Mouse (Mus musculus) kidney, adult 2 months (tissue): ENCODE results near the gene Ctsw. TPM values are rescaled to one million over a fixed set of nuclear protein-coding genes. Genes with fewer than 3 reads are reported as not detected.
A peak's percentile ranks its signal among the peaks of the same experiment; 100 is the strongest.

Experiments
- DNase-seq: peaks from one replicate; pipeline ENCODE4 v3.0.0; 2021
- H3K27ac ChIP-seq: fragments of 200-500 bp; 2 replicates; pipeline ENCODE4 v1.5.1; 2012; ENCODE audit warnings: low read depth, low read length, control low read depth, inconsistent platforms; ENCODE audit not compliant: insufficient read depth
- H3K27me3 ChIP-seq: fragments of 200-500 bp; replicated peaks from 2 replicates; pipeline ENCODE4 v1.6.1; 2012; ENCODE audit warnings: mild to moderate bottlenecking, moderate library complexity, low read length, inconsistent platforms; ENCODE audit not compliant: control insufficient read depth, insufficient read depth
- H3K36me3 ChIP-seq: fragments of 200-500 bp; 2 replicates; pipeline ENCODE4 v1.6.1; 2012; ENCODE audit warnings: mild to moderate bottlenecking, moderate library complexity, low read length, inconsistent platforms; ENCODE audit not compliant: control insufficient read depth, insufficient read depth
- H3K4me1 ChIP-seq: fragments of 200-500 bp; 2 replicates; pipeline ENCODE4 v1.6.1; 2011; ENCODE audit warnings: low read length; ENCODE audit not compliant: control insufficient read depth, insufficient read depth
- H3K4me3 ChIP-seq: fragments of 200-500 bp; 2 replicates; pipeline ENCODE4 v1.5.1; 2011; ENCODE audit warnings: mild to moderate bottlenecking, low read depth, low read length, control low read depth; ENCODE audit not compliant: insufficient read depth
- CTCF ChIP-seq: fragments of 200-500 bp; conservative IDR thresholded peaks from 2 replicates; pipeline ENCODE4 v1.5.1; 2011; ENCODE audit warnings: low read depth, mild to moderate bottlenecking, control low read depth, low read length, moderate library complexity, mixed read lengths; ENCODE audit not compliant: insufficient read depth, insufficient read length
- POLR2A ChIP-seq: fragments of 200-500 bp; IDR thresholded peaks from one replicate; pipeline ENCODE4 v1.6.1; 2011; ENCODE audit warnings: low read depth, low read length, control low read depth
- WGBS: fragments of 180-500 bp; shearing (Covaris S2); methylation state at CpG from one replicate; pipeline ENCODE4 v1.1.7; 2018; 5-methylcytosine and 5-hydroxymethylcytosine counted together
- polyA plus RNA-seq: library from polyadenylated mRNA; depleted of rRNA; stranded (reverse); fragments of >200 nt; gene quantifications from 2 replicates; pipeline ENCODE4 v1.2.3, GENCODE M21; 2012

The Ctsw gene
- polyA plus RNA-seq, 1 experiment = 4.7 TPM

- Histone ChIP-seq H3K4me3 (no peak overlapping the region), H3K27ac (no peak overlapping the region), H3K4me1 (no peaks in the 10 kb centered on the region), H3K27me3 (no peaks in the 10 kb centered on the region), H3K36me3 (no peaks in the 10 kb centered on the region)
- WGBS = 69% methylated on average over 10 of the region's 10 CpGs
- TF ChIP-seq POLR2A (no peak), CTCF (no peak)
- no peak for DNase-seq
These were observed 11.7 kb upstream of the Ctsw start for GRCm38 (mm10) chr19:5480016-5480415.

- Histone ChIP-seq H3K36me3 (no peaks in the 10 kb centered on the region), H3K27ac (no peak overlapping the region), H3K27me3 (no peaks in the 10 kb centered on the region), H3K4me3 (no peak overlapping the region), H3K4me1 (no peaks in the 10 kb centered on the region)
- TF ChIP-seq POLR2A (no peak), CTCF (no peak)
- 82% methylated on average over 18 of the region's 18 CpGs for WGBS
- DNase-seq = no peak
These were observed 9.5 kb upstream of the Ctsw start for GRCm38 (mm10) chr19:5477668-5478300.

- Histone ChIP-seq H3K36me3 (no peaks in the 10 kb centered on the region), H3K27me3 (no peaks in the 10 kb centered on the region), H3K4me3 (no peak overlapping the region), H3K27ac (no peak overlapping the region), H3K4me1 (no peaks in the 10 kb centered on the region)
- 83% methylated on average over 10 of the region's 10 CpGs for WGBS
- DNase-seq = no peak
- no peak for TF ChIP-seq CTCF
These were observed 8.8 kb upstream of the Ctsw start for GRCm38 (mm10) chr19:5477004-5477667.

- no peak for TF ChIP-seq CTCF
- no peak for TF ChIP-seq POLR2A
- H3K27me3 ChIP-seq = no peaks in the 10 kb centered on the region
- no peaks in the 10 kb centered on the region for H3K36me3 ChIP-seq
- peak overlapping the region; percentile 46 for H3K4me3 ChIP-seq
- H3K27ac ChIP-seq = peak overlapping the region; percentile 36; the same call in 1 of the 2 replicates
- H3K4me1 ChIP-seq = no peaks in the 10 kb centered on the region
- DNase-seq = no peak
- WGBS = 39% methylated on average over 13 of the region's 13 CpGs
These were observed 6.9 kb upstream of the Ctsw start for GRCm38 (mm10) chr19:5475069-5475714.

GRCm38 (mm10) chr19:5474281-5475068 is 6.2 kb upstream of the Ctsw start:
- TF ChIP-seq CTCF (no peak), POLR2A (no peak)
- peak; percentile 48 for DNase-seq
- Histone ChIP-seq H3K4me1 (no peaks in the 10 kb centered on the region), H3K36me3 (no peaks in the 10 kb centered on the region), H3K27ac (peak overlapping the region; percentile 36; the same call in 1 of the 2 replicates), H3K27me3 (no peaks in the 10 kb centered on the region), H3K4me3 (peak overlapping the region; percentile 46)
- WGBS = 3% methylated on average over 68 of the region's 68 CpGs

GRCm38 (mm10) chr19:5473720-5474119 is 5.4 kb upstream of the Ctsw start, which contains the start of gene Efemp2:
TSS of gene Efemp2 (plus strand) at chr19:5473954.
- peak; percentile 88 for DNase-seq
- H3K36me3 ChIP-seq = no peaks in the 10 kb centered on the region
- no peaks in the 10 kb centered on the region for H3K4me1 ChIP-seq
- H3K4me3 ChIP-seq = peak within 1 kb of the TSS; percentile 46
- peak within 1 kb of the TSS; percentile 36; the same call in 1 of the 2 replicates for H3K27ac ChIP-seq
- WGBS = 5% methylated on average over 22 of the region's 22 CpGs
- TF ChIP-seq POLR2A = no peak
- TF ChIP-seq CTCF = no peak
- no peaks in the 10 kb centered on the region for H3K27me3 ChIP-seq

- 73% methylated on average over 3 of the region's 3 CpGs for WGBS
- Histone ChIP-seq H3K27me3 (no peaks in the 10 kb centered on the region), H3K4me3 (no peak overlapping the region), H3K27ac (no peak overlapping the region), H3K36me3 (no peaks in the 10 kb centered on the region), H3K4me1 (no peaks in the 10 kb centered on the region)
- no peak for TF ChIP-seq CTCF
- DNase-seq = no peak
These were observed 4.5 kb upstream of the Ctsw start for GRCm38 (mm10) chr19:5472857-5473256.
